Mouse (Mus musculus) embryonic facial prominence, embryonic 14.5 days (tissue): ENCODE results near the gene Tcea3. TPM values are rescaled to one million over a fixed set of nuclear protein-coding genes. Genes with fewer than 3 reads are reported as not detected.

Experiments
- polyA plus RNA-seq: library from polyadenylated mRNA; unstranded; fragments of >200 nt; fragmentation: Nextera tagmentation; extraction: Ambion mirVana; gene quantifications from 2 replicates; pipeline ENCODE4 v1.2.1, GENCODE M21; 2014

Gene Tcea3
- polyA plus RNA-seq, 1 experiment from 2014 or later = 27.2 TPM

Other genes starting within 250 kb of the Tcea3 start
- 47.2 and 48.0 TPM in 2 replicates for gene Eloa, start 226.0 kb upstream of the Tcea3 start, polyA plus RNA-seq
- gene Rpl11, start 194.3 kb upstream of the Tcea3 start, polyA plus RNA-seq = 528 and 551 TPM in 2 replicates
- 404 and 407 TPM in 2 replicates for gene Id3, start 104.2 kb upstream of the Tcea3 start, polyA plus RNA-seq
- gene E2f2, start 75.3 kb upstream of the Tcea3 start, polyA plus RNA-seq = 7.9 and 10.1 TPM in 2 replicates
- 8.1 and 11.3 TPM in 2 replicates for gene Asap3, start 41.4 kb upstream of the Tcea3 start, polyA plus RNA-seq
- gene Zfp46, start 37.0 kb downstream of the Tcea3 start, polyA plus RNA-seq = 24.2 and 27.3 TPM in 2 replicates
- gene Hnrnpr, start 63.2 kb downstream of the Tcea3 start, polyA plus RNA-seq = 126 and 157 TPM in 2 replicates
- gene Htr1d, start 175.8 kb downstream of the Tcea3 start, polyA plus RNA-seq = 1.2 and 1.4 TPM in 2 replicates
- gene 6030445D17Rik, start 214.5 kb downstream of the Tcea3 start, polyA plus RNA-seq = 0.42 TPM in 2 replicates
- gene Luzp1, start 222.0 kb downstream of the Tcea3 start, polyA plus RNA-seq = 83.4 and 99.5 TPM in 2 replicates